Mouse (Mus musculus) frontal cortex, postnatal 36 days (tissue): ENCODE measurements around the gene Ina.
A peak's percentile ranks its signal among the peaks of the same experiment; 100 is the strongest.
"Not testable (repeated sequence)": the region's sequence is repeated elsewhere in the genome, so short reads cannot be mapped to it uniquely, and the experiment has no call there.

ENCODE experiments used
- DNase-seq, 2 experiments: peaks; one replicate each; pipeline ENCODE4 v3.0.0; 2022; ENCODE audit warnings: low spot score in 2 of 2

The Ina gene

GRCm38 (mm10) chr19:46984726-46985622, 29.5 kb upstream of the Ina start:
- DNase-seq = no peak

- no peak for DNase-seq
Measured at GRCm38 (mm10) chr19:46987646-46988045, 26.9 kb upstream of the Ina start.

- DNase-seq = no peak
Measured at GRCm38 (mm10) chr19:46988231-46989087, 26.0 kb upstream of the Ina start.

GRCm38 (mm10) chr19:46989479-46990152, 24.9 kb upstream of the Ina start:
- no peak for DNase-seq

GRCm38 (mm10) chr19:46990153-46990518, 24.4 kb upstream of the Ina start:
- no peak for DNase-seq

GRCm38 (mm10) chr19:46990625-46991024, 23.9 kb upstream of the Ina start:
- not testable (repeated sequence) for DNase-seq

GRCm38 (mm10) chr19:46991145-46991544, 23.4 kb upstream of the Ina start:
- peak; percentile 81 to 83 for DNase-seq

GRCm38 (mm10) chr19:46992329-46992728, 22.2 kb upstream of the Ina start:
- not testable (repeated sequence) for DNase-seq

- DNase-seq = no peak
Measured at GRCm38 (mm10) chr19:46996095-46996494, 18.4 kb upstream of the Ina start.

GRCm38 (mm10) chr19:46998168-46998870, 16.2 kb upstream of the Ina start:
- DNase-seq = peak; percentile 17 to 28

- no peak for DNase-seq
Measured at GRCm38 (mm10) chr19:46998953-46999352, 15.5 kb upstream of the Ina start.

GRCm38 (mm10) chr19:46999753-47000152, 14.7 kb upstream of the Ina start:
- no peak for DNase-seq

GRCm38 (mm10) chr19:47000357-47000756, 14.1 kb upstream of the Ina start:
- DNase-seq = not testable (repeated sequence)

- no peak for DNase-seq
Measured at GRCm38 (mm10) chr19:47003742-47004511, 10.6 kb upstream of the Ina start.

- DNase-seq = no peak
Measured at GRCm38 (mm10) chr19:47005873-47006272, 8.6 kb upstream of the Ina start.

- DNase-seq = no peak
Measured at GRCm38 (mm10) chr19:47006321-47006720, 8.2 kb upstream of the Ina start.

GRCm38 (mm10) chr19:47009420-47009819, 5.1 kb upstream of the Ina start:
- DNase-seq = no peak

- no peak for DNase-seq
Measured at GRCm38 (mm10) chr19:47009943-47010342, 4.6 kb upstream of the Ina start.

GRCm38 (mm10) chr19:47012521-47013130, 1.9 kb upstream of the Ina start:
- no peak for DNase-seq
